Mouse (Mus musculus): ENCODE data around the gene Gm10320. TPM values are rescaled to one million over a fixed set of nuclear protein-coding genes. Genes with fewer than 3 reads are reported as not detected.

The Gm10320 gene
- polyA plus RNA-seq (2015; fragmentation: Nextera tagmentation; extraction: Ambion mirVana) = 2.2 and 3.9 TPM in 2 replicates

DNA sequence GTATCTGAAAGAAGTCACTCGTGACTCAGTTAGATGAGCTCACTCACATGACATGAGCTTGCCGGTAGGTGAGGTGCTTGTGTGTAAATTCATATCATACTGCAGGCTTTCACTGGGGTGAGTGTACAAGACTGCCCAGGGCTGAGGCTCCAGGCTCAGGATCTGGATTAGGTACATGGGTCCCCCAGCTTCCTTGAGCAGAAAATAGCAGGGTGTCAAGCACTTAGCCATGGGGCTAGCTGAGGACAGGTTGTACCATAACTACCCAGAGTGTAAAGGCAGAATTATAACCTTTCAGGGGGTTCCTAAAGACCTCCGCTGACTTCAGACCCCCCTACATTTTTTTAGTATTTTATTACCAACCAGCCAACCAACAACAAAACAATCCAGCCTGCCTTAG, at the start of gene Gm10320:
Gene Gm10320 (minus strand): TSS at position 93 of the 400 bp plus-strand sequence.
- WGBS = 68% methylated on average over 3 of the region's 3 CpGs
- Histone ChIP-seq H3K27ac (replicated peaks) (no peak within 1 kb of the TSS), H3K4me3 (replicated peaks) (no peak within 1 kb of the TSS), H3K9me3 (replicated peaks) (no peaks in the 10 kb centered on the region), H3K9ac (no peak within 1 kb of the TSS), H3K36me3 (no peaks in the 10 kb centered on the region), H3K4me1 (peaks cover 6% of the 10 kb centered on the region), H3K4me2 (replicated peaks) (no peak within 1 kb of the TSS), H3K27me3 (peaks cover 13% of the 10 kb centered on the region; the same call in 1 of the 2 replicates)
- ATAC-seq (ENCODE audit: insufficient number of reproducible peaks, low FRiP score, low TSS enrichment, low read depth) = no peak

DNA sequence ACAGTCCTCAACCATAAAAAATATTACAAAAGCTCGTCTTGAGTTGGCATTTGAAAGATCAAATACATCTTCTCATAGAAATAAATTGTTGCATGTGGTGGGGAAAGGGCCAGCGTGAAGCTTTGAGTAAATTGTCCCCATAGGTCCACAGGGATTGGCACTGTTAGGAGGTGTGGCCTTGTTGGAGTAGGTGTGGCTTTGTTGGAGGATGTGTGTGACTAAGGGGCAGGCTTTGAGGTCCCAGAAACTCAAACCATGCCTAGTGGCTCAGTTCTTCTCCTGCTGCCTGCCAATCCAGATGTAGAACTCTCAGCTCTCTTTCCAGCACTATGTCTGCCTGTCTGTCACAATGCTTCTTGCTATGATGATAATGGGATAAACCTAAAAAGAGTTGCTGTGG, 49.8 kb upstream of the Gm10320 start:
- 0 out of 2 replicates have a peak, but pooled peaks cover 4% of the 10 kb centered on the region for H3K27me3 ChIP-seq
- H3K9ac ChIP-seq = no peak overlapping the region
- 63% methylated on average over 2 of the region's 2 CpGs for WGBS
- ATAC-seq (ENCODE audit: insufficient number of reproducible peaks, low FRiP score, low TSS enrichment, low read depth) = no peak
- H3K9me3 ChIP-seq (replicated peaks) = no peaks in the 10 kb centered on the region
- no peak overlapping the region for H3K4me3 ChIP-seq (replicated peaks)
- peaks cover 18% of the 10 kb centered on the region for H3K4me1 ChIP-seq
- no peak overlapping the region for H3K27ac ChIP-seq (replicated peaks)
- no peak overlapping the region for H3K4me2 ChIP-seq (replicated peaks)
- H3K36me3 ChIP-seq = no peaks in the 10 kb centered on the region

DNA sequence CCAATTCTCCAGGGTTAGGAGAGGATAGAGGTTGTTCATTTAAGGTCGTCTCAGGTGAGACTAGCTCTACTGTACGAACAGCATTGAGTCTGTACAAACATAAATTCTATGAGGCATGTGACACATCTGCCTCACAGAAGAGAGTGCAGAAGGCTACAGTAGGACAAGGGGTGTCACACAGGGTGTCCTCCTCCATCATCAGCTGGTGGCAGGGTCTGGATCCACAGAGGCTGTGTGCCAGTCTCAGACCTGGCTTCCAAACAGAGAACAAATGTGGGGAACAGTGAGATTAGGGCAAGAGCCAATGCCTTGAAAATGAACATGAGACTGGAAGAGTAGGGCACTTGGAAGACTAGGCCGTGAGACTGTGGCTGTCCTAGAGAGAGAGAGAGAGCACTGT, 48.4 kb upstream of the Gm10320 start:
- 79% methylated on average over 3 of the region's 3 CpGs for WGBS
- no peaks in the 10 kb centered on the region for H3K36me3 ChIP-seq
- H3K9me3 ChIP-seq (replicated peaks) = no peaks in the 10 kb centered on the region
- no peak overlapping the region for H3K9ac ChIP-seq
- H3K27ac ChIP-seq (replicated peaks) = no peak overlapping the region
- peaks cover 10% of the 10 kb centered on the region; the same call in 1 of the 2 replicates for H3K4me1 ChIP-seq
- no peak overlapping the region for H3K4me3 ChIP-seq (replicated peaks)
- 0 out of 2 replicates have a peak, but pooled peaks cover 6% of the 10 kb centered on the region for H3K27me3 ChIP-seq
- no peak for ATAC-seq (ENCODE audit: insufficient number of reproducible peaks, low FRiP score, low TSS enrichment, low read depth)
- no peak overlapping the region for H3K4me2 ChIP-seq (replicated peaks)

DNA sequence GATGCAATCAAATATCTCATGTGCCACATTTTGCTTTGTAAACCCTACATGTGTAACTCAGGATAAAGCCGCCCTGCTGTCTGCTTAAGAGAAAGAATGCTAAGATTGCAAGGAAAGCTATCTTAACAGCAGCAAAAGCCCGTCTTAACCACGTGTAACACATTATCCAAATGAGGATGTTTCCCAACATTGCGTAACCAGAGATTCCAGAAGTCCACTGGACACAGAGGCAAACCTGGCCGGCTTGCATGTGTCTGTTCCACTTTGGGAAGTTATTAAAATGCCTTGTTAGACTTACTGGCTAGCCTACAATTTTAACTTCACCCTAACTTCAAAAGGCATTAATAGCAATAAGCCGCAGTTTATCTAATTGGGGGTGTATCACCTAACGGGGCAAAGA, 47.5 kb upstream of the Gm10320 start:
- H3K27ac ChIP-seq (replicated peaks) = no peak overlapping the region
- peaks cover 18% of the 10 kb centered on the region for H3K4me1 ChIP-seq
- H3K9ac ChIP-seq = no peak overlapping the region
- H3K4me3 ChIP-seq (replicated peaks) = no peak overlapping the region
- 0 out of 2 replicates have a peak, but pooled peaks cover 6% of the 10 kb centered on the region for H3K27me3 ChIP-seq
- no peaks in the 10 kb centered on the region for H3K36me3 ChIP-seq
- ATAC-seq (ENCODE audit: insufficient number of reproducible peaks, low FRiP score, low TSS enrichment, low read depth) = no peak
- no peaks in the 10 kb centered on the region for H3K9me3 ChIP-seq (replicated peaks)
- no peak overlapping the region for H3K4me2 ChIP-seq (replicated peaks)
- 30% methylated on average over 7 of the region's 7 CpGs for WGBS

DNA sequence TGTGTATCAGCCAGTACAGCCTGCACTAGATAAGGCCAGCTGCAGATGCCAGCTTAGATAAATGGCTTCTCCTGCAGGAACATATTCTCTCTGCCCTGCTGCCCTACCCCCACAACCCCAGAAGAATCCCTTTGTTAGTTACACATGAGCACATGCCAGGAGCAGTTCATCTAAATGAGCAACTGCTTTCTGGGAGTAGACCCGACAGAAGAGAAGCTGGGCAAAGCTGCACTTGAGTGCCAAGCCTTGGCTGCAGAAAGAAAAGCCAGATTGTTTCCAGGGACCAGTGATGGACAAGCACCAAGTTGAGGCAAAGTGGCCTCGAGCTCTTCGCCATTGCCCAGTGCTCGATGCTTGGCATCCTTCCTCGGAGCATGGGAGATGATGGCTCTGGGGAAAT, 46.8 kb upstream of the Gm10320 start:
- Histone ChIP-seq H3K4me3 (replicated peaks) (no peak overlapping the region), H3K27ac (replicated peaks) (no peak overlapping the region), H3K4me1 (peaks cover 26% of the 10 kb centered on the region), H3K36me3 (no peaks in the 10 kb centered on the region), H3K4me2 (replicated peaks) (no peak overlapping the region), H3K9me3 (replicated peaks) (no peaks in the 10 kb centered on the region), H3K27me3 (0 out of 2 replicates have a peak, but pooled peaks cover 6% of the 10 kb centered on the region), H3K9ac (no peak overlapping the region)
- WGBS = 66% methylated on average over 5 of the region's 5 CpGs
- no peak for ATAC-seq (ENCODE audit: insufficient number of reproducible peaks, low FRiP score, low TSS enrichment, low read depth)

DNA sequence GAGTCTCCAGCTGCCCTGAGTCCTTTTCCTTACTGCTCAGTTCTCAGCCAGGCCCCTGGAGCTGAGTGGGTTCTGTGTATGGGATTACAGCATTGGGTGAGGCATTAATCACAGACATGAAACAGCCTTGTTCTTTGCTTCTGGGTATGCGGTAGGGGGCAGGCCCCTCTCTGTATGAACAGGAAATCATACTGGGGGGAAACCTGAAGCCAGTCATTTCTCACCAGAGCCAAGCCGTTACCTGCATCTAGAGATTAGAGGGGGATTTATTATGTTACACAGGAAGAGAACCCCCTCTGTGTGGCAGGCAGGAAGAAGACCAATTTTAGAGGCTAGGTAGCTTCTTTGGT, 43.1 kb upstream of the Gm10320 start:
- no peak overlapping the region for H3K4me3 ChIP-seq (replicated peaks)
- no peak overlapping the region for H3K9ac ChIP-seq
- H3K27ac ChIP-seq (replicated peaks) = no peak overlapping the region
- H3K4me1 ChIP-seq = peaks cover 39% of the 10 kb centered on the region
- peak overlapping the region; percentile 36; the same call in 1 of the 2 replicates for H3K4me2 ChIP-seq (replicated peaks)
- peaks cover 21% of the 10 kb centered on the region; the same call in 1 of the 2 replicates for H3K27me3 ChIP-seq
- H3K36me3 ChIP-seq = no peaks in the 10 kb centered on the region
- peak; percentile 41; the same call in 1 of the 2 replicates for ATAC-seq (ENCODE audit: insufficient number of reproducible peaks, low FRiP score, low TSS enrichment, low read depth)
- 15% methylated on average over 2 of the region's 2 CpGs for WGBS
- H3K9me3 ChIP-seq (replicated peaks) = no peaks in the 10 kb centered on the region

DNA sequence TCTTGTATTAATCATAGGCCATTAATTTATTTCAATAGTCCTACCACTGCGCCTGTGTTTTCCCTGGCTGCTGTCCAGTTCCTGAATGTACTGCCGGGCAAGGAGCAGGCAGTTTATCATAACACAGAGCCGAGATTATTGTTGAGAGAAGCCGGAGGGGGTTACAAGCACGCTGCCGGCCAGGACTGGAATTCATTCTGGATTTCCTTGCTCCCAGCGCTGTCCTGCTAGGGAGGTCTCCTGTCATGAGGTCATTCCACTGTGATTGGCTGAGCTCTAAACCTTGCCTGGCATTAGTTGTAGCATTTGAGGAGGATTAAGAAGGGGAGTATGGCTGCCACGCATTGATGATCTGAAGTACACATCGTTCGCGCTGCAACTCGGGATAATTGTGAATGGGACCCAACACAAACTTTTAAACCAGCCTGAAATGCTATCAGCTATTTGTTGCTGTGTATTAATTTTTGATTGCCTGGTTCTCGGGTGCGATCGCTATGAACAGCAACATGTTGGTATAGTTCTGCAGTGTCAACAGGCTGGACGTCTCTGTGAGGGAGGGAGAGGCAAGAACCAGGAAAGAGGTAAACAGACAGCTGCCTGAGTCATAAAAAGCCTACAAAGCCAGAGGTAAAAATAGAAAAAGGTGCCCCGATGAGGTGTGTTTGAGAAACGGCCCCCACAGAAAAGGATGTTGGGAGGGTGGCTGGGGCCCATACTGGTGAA, 42.5 kb upstream of the Gm10320 start:
- Histone ChIP-seq H3K36me3 (no peaks in the 10 kb centered on the region), H3K4me1 (peaks cover 35% of the 10 kb centered on the region), H3K27me3 (peaks cover 21% of the 10 kb centered on the region; the same call in 1 of the 2 replicates), H3K4me3 (replicated peaks) (0 out of 2 replicates have a peak overlapping the region, but pooled peaks have one; percentile 8), H3K4me2 (replicated peaks) (peak overlapping the region; percentile 36), H3K27ac (replicated peaks) (0 out of 2 replicates have a peak overlapping the region, but pooled peaks have one; percentile 2), H3K9me3 (replicated peaks) (no peaks in the 10 kb centered on the region; the same call in 1 of the 2 replicates), H3K9ac (no peak overlapping the region)
- 18% methylated on average over 18 of the region's 18 CpGs for WGBS
- ATAC-seq (ENCODE audit: insufficient number of reproducible peaks, low FRiP score, low TSS enrichment, low read depth) = peak; percentile 60; the same call in 1 of the 2 replicates

DNA sequence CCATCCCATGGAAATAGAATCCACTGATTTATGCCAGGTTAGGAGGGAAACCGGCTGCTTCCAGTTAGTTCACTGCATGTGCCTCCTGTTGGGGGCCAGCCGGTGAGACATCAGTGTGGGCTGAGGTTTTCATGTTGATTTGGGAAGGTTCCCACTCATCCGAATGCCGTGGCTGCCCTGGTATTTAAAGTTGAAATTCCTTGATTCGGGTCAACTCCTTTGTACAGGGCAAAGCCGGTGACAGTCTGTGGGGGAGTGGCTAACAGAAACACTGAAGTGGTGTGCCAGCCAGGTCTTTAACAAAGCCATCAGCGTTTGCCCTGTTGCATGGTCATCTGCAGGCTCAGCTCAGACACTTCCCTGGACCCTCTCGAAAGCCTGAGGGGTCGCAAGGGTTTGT, 41.6 kb upstream of the Gm10320 start:
- H3K27me3 ChIP-seq = peaks cover 21% of the 10 kb centered on the region; the same call in 1 of the 2 replicates
- no peak overlapping the region for H3K4me3 ChIP-seq (replicated peaks)
- 20% methylated on average over 9 of the region's 9 CpGs for WGBS
- no peak overlapping the region for H3K27ac ChIP-seq (replicated peaks)
- H3K36me3 ChIP-seq = no peaks in the 10 kb centered on the region
- H3K9ac ChIP-seq = no peak overlapping the region
- H3K4me2 ChIP-seq (replicated peaks) = no peak overlapping the region
- H3K4me1 ChIP-seq = peaks cover 29% of the 10 kb centered on the region
- ATAC-seq (ENCODE audit: insufficient number of reproducible peaks, low FRiP score, low TSS enrichment, low read depth) = no peak
- no peaks in the 10 kb centered on the region; the same call in 1 of the 2 replicates for H3K9me3 ChIP-seq (replicated peaks)

DNA sequence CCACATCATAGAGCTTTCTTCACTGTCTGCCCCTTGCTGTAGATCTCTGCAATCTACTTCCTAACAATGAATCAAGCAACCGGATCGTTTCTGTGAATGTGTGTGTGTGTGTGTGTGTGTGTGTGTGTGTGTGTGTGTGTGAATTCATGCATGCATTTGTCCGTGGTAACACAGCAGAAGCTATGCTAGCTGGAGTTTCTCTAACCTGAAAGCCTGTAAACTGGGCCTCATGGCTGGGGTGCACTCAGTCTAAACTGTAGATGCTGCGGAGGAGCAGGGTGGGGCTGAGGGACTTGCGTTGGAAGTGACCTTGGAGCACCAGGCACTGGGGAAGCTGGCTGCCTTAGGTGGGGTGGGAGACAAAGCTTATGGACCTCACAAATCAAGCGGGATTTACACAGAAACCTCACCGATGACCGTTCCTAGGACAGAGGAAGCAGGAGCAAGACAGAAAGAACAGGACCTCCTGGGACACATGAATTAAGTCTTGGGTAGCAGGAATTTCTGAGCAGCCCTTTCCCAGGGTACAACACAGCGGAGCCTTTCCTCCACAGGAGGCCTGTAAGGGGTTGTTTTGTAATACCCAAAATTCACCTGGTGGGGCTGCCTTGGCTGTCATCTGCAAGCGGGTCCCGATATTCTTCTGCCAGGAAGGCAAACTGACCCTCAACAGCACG, 41.0 kb upstream of the Gm10320 start:
- peaks cover 21% of the 10 kb centered on the region; the same call in 1 of the 2 replicates for H3K27me3 ChIP-seq
- no peak overlapping the region for H3K4me2 ChIP-seq (replicated peaks)
- ATAC-seq (ENCODE audit: insufficient number of reproducible peaks, low FRiP score, low TSS enrichment, low read depth) = no peak
- H3K4me3 ChIP-seq (replicated peaks) = no peak overlapping the region
- WGBS = 55% methylated on average over 12 of the region's 12 CpGs
- H3K4me1 ChIP-seq = peaks cover 29% of the 10 kb centered on the region
- H3K9me3 ChIP-seq (replicated peaks) = no peaks in the 10 kb centered on the region; the same call in 1 of the 2 replicates
- H3K9ac ChIP-seq = no peak overlapping the region
- no peaks in the 10 kb centered on the region for H3K36me3 ChIP-seq
- no peak overlapping the region for H3K27ac ChIP-seq (replicated peaks)

DNA sequence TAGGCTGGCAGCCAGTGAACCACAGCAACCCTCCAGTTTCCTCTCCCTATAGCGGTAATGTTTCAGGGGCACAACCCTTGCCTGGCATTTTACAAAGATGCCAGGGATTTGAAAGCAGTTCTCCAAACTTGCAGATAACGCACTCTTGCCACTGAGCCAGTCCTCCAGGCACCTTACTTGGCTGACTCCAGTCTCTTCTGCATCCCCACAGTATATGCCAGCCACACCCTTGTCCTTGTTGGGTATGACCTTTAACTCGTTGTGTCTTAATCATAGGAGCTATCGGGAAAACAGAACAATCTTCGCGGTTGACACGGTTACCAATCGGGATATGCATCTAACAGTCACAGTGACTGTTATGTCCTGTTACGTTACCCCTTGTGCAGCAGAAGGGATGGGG, 40.2 kb upstream of the Gm10320 start:
- Histone ChIP-seq H3K36me3 (no peaks in the 10 kb centered on the region), H3K9me3 (replicated peaks) (no peaks in the 10 kb centered on the region; the same call in 1 of the 2 replicates), H3K27me3 (peaks cover 21% of the 10 kb centered on the region; the same call in 1 of the 2 replicates), H3K9ac (no peak overlapping the region), H3K4me2 (replicated peaks) (no peak overlapping the region), H3K4me3 (replicated peaks) (no peak overlapping the region), H3K27ac (replicated peaks) (no peak overlapping the region), H3K4me1 (peaks cover 29% of the 10 kb centered on the region)
- no peak for ATAC-seq (ENCODE audit: insufficient number of reproducible peaks, low FRiP score, low TSS enrichment, low read depth)
- 79% methylated on average over 9 of the region's 9 CpGs for WGBS

DNA sequence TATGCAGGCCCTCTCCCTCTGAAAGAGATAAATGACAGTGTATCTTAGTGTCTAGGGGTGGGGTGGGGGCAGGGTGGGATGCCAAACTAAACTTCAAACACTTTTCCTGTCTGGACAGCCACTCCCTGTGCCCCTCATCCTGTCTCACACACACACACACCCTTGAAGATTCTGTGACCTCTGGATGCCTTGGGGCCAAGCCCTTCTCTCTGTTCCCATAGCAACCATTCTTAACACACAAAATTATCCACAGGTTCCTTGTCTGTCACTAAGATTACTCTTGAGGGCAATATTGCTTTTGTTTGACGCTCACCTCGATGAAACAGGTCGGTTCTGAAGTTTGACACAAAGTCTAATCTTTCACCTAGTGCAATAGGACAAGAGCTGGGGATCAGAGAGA, 39.5 kb upstream of the Gm10320 start:
- no peak overlapping the region for H3K27ac ChIP-seq (replicated peaks)
- no peak overlapping the region for H3K4me2 ChIP-seq (replicated peaks)
- no peak for ATAC-seq (ENCODE audit: insufficient number of reproducible peaks, low FRiP score, low TSS enrichment, low read depth)
- WGBS = 27% methylated on average over 3 of the region's 3 CpGs
- H3K27me3 ChIP-seq = peaks cover 21% of the 10 kb centered on the region; the same call in 1 of the 2 replicates
- no peaks in the 10 kb centered on the region for H3K36me3 ChIP-seq
- H3K4me3 ChIP-seq (replicated peaks) = no peak overlapping the region
- peaks cover 29% of the 10 kb centered on the region for H3K4me1 ChIP-seq
- no peak overlapping the region for H3K9ac ChIP-seq
- H3K9me3 ChIP-seq (replicated peaks) = no peaks in the 10 kb centered on the region; the same call in 1 of the 2 replicates
